Mouse (Mus musculus) liver, embryonic 12.5 days (tissue): ENCODE data around the gene Ppard. TPM values are rescaled to one million over a fixed set of nuclear protein-coding genes. Genes with fewer than 3 reads are reported as not detected.

Experiments
- ATAC-seq: fragments of 200-750 bp; cut with Nextera tagmentation; 2 replicates; pipeline ENCODE4 v1.8.0; 2017; ENCODE audit warnings: moderate number of reproducible peaks, mild to moderate bottlenecking, moderate library complexity
- H3K27ac ChIP-seq: fragments of 300-500 bp; sonication (generic); 2 replicates; pipeline ENCODE4 v1.5.1; 2016; ENCODE audit warnings: mild to moderate bottlenecking
- H3K27me3 ChIP-seq: fragments of 300-500 bp; sonication (generic); replicated peaks from 2 replicates; pipeline ENCODE4 v1.6.1; 2016; ENCODE audit warnings: mild to moderate bottlenecking, moderate library complexity
- H3K36me3 ChIP-seq: fragments of 300-500 bp; sonication (generic); 2 replicates; pipeline ENCODE4 v1.6.1; 2016; ENCODE audit warnings: mild to moderate bottlenecking, moderate library complexity
- H3K4me1 ChIP-seq: fragments of 300-500 bp; sonication (generic); 2 replicates; pipeline ENCODE4 v1.6.1; 2016
- H3K4me2 ChIP-seq: fragments of 300-500 bp; sonication (generic); 2 replicates; pipeline ENCODE4 v1.6.1; 2016; ENCODE audit warnings: mild to moderate bottlenecking, moderate library complexity
- H3K4me3 ChIP-seq: fragments of 300-500 bp; sonication (generic); 2 replicates; pipeline ENCODE4 v1.5.1; 2016; ENCODE audit warnings: mild to moderate bottlenecking, moderate library complexity
- H3K9ac ChIP-seq: fragments of 300-500 bp; sonication (generic); 2 replicates; pipeline ENCODE4 v1.6.1; 2016; ENCODE audit warnings: mild to moderate bottlenecking, moderate library complexity
- H3K9me3 ChIP-seq: fragments of 300-500 bp; sonication (generic); replicated peaks from 2 replicates; pipeline ENCODE4 v1.6.1; 2016; ENCODE audit warnings: mild to moderate bottlenecking, moderate library complexity
- WGBS: fragments of 180-500 bp; shearing (Covaris S2); methylation state at CpG from one replicate; pipeline ENCODE4 v1.1.7; 2016; ENCODE audit not compliant: insufficient replicate concordance; 5-methylcytosine and 5-hydroxymethylcytosine counted together
- polyA plus RNA-seq: library from polyadenylated mRNA; unstranded; fragments of >200 nt; fragmentation: Nextera tagmentation; extraction: Ambion mirVana; gene quantifications from 2 replicates; pipeline ENCODE4 v1.2.1, GENCODE M21; 2016

Ppard gene
- polyA plus RNA-seq, result 2.0 and 2.1 TPM in 2 replicates

DNA sequence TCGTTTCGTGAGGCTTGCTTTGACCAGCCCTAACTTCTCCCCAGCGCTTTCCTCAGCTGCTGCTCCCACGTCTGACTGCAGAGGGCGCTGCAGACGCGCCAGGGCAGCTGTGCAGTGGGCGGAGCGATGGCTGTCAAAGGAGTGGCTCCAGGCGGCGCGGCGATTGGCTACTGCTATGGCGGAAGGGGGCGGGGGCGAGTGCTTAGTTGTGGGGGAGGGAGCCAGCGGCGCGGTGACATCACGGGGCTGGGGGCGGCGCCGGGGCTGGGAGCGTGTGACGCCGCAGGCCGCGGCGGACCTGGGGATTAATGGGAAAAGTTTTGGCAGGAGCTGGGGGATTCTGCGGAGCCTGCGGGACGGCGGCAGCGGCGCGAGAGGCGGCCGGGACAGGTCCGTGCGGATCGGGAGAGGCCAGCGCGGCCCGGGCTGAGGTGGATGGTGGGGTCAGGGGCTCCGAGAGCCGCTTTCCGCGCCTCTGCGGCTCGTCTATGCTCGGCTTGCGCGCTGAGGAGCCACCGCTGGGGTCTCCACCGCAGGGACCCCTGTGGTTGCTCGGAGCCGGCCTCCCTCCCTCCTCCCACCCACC, at the start of gene Ppard:
Gene Ppard (plus strand): TSS at position 226 of the 586 bp plus-strand sequence.
- no peaks in the 10 kb centered on the region for H3K27me3 ChIP-seq
- no peaks in the 10 kb centered on the region for H3K9me3 ChIP-seq
- peak within 1 kb of the TSS; percentile 81 for H3K27ac ChIP-seq
- H3K4me3 ChIP-seq, result peak within 1 kb of the TSS; percentile 86
- peak within 1 kb of the TSS; percentile 74 for H3K4me2 ChIP-seq
- peaks cover 54% of the 10 kb centered on the region for H3K4me1 ChIP-seq
- peak; percentile 89 for ATAC-seq
- WGBS, result 3% methylated on average over 46 of the region's 57 CpGs
- H3K9ac ChIP-seq, result peak within 1 kb of the TSS; percentile 96
- peaks cover 23% of the 10 kb centered on the region for H3K36me3 ChIP-seq

DNA sequence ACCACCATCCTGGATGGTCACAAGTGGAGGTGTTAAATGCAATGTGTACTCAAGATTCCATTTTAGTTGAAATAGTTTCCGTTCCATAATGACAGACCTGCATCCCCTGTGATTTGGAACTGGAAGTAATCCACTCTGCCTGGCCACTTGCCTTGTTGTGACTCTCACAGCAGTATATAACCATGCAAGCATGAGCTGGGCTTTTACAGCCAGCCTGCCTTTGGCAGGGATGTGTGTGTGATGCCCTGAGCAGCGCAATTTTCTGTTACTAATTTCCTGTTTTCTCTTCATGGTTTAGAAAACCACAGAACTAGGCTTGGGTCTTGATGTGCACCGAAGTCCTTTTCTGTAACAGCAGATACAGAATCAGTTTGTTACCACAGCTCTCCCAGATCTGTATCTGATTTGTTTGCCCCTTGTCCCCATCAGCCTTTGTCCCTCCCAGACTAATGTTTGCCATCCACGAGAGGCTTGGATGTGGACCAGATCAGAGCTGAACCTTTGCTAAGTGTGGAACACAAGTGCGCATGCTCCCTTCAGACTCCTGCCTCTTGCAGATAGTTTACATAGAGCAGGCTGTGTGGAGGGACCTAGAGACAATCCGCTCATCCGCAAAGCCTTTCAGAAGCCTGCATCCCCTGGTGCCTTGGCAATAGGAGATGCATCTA, 47.4 kb upstream of the Ppard start:
- H3K27ac ChIP-seq, result no peak overlapping the region
- H3K9ac ChIP-seq, result no peak overlapping the region
- H3K4me3 ChIP-seq, result no peak overlapping the region
- H3K4me2 ChIP-seq, result peak overlapping the region; percentile 2; the same call in 1 of the 2 replicates
- peaks cover 5% of the 10 kb centered on the region for H3K36me3 ChIP-seq
- ATAC-seq, result peak; percentile 42; the same call in 1 of the 2 replicates
- H3K4me1 ChIP-seq, result peaks cover 52% of the 10 kb centered on the region
- WGBS, result 56% methylated on average over 7 of the region's 7 CpGs
- H3K27me3 ChIP-seq, result no peaks in the 10 kb centered on the region
- H3K9me3 ChIP-seq, result no peaks in the 10 kb centered on the region

- Histone ChIP-seq H3K4me3 (no peak overlapping the region), H3K27me3 (no peaks in the 10 kb centered on the region), H3K4me2 (no peak overlapping the region), H3K36me3 (peaks cover 18% of the 10 kb centered on the region), H3K9me3 (no peaks in the 10 kb centered on the region), H3K4me1 (peaks cover 23% of the 10 kb centered on the region), H3K27ac (no peak overlapping the region), H3K9ac (no peak overlapping the region)
- ATAC-seq, result no peak
- WGBS, result 68% methylated on average over 5 of the region's 5 CpGs
Observed at GRCm38 (mm10) chr17:28188313-28188712, 44.2 kb upstream of the Ppard start.

GRCm38 (mm10) chr17:28192754-28193153, 39.7 kb upstream of the Ppard start:
- no peak for ATAC-seq
- Histone ChIP-seq H3K4me3 (no peak overlapping the region), H3K9me3 (no peaks in the 10 kb centered on the region), H3K27ac (no peak overlapping the region), H3K4me1 (no peaks in the 10 kb centered on the region; the same call in 1 of the 2 replicates), H3K9ac (no peak overlapping the region), H3K4me2 (no peak overlapping the region), H3K27me3 (no peaks in the 10 kb centered on the region), H3K36me3 (peaks cover 47% of the 10 kb centered on the region)
- WGBS, result 46% methylated on average over 1 of the region's 1 CpGs

GRCm38 (mm10) chr17:28193559-28193958, 38.9 kb upstream of the Ppard start:
- peaks cover 54% of the 10 kb centered on the region for H3K36me3 ChIP-seq
- H3K27me3 ChIP-seq, result no peaks in the 10 kb centered on the region
- no peak overlapping the region for H3K27ac ChIP-seq
- 70% methylated on average over 3 of the region's 3 CpGs for WGBS
- H3K9me3 ChIP-seq, result no peaks in the 10 kb centered on the region
- no peak overlapping the region for H3K9ac ChIP-seq
- ATAC-seq, result no peak
- H3K4me1 ChIP-seq, result no peaks in the 10 kb centered on the region; the same call in 1 of the 2 replicates
- H3K4me3 ChIP-seq, result no peak overlapping the region
- no peak overlapping the region for H3K4me2 ChIP-seq

DNA sequence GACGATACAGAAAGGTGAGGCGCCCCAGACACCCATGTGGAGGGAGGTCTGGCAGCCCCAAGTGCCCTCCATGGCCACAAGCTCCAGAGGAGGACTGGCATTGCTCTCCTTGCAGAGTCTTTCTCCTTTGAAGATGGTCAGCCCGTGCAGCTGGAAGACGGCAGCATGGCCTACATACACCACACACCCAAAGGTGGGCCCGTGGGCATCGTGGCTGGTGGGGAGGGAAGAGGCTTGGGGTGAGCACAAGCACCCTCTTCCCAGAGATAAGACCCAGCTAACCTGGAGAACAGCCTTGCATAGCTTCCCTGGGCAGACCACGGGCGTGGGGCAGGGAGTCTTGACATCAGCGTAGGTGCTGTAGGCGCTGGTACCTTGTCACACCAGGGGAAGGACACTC, 37.5 kb upstream of the Ppard start:
- Histone ChIP-seq H3K27ac (no peak overlapping the region), H3K4me2 (no peak overlapping the region), H3K4me1 (no peaks in the 10 kb centered on the region; the same call in 1 of the 2 replicates), H3K27me3 (no peaks in the 10 kb centered on the region), H3K36me3 (peaks cover 54% of the 10 kb centered on the region), H3K4me3 (no peak overlapping the region), H3K9ac (no peak overlapping the region), H3K9me3 (no peaks in the 10 kb centered on the region)
- no peak for ATAC-seq
- WGBS, result 78% methylated on average over 10 of the region's 10 CpGs

DNA sequence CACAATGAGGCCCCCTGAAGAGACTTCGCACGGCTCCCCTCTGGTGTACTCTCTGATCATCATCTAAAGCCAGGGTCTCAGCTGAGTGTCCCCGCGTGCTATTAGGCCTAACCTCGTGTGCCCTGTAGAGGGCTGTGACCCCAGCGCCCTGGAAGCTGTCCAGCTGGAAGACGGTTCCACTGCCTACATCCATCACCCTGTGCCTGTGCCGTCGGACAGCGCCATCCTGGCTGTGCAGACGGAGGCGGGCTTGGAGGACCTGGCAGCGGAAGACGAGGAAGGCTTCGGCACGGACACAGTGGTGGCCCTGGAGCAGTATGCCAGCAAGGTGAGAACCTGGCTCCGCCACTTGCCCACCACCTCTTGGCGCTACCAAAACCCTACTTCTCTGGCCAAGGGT, 34.9 kb upstream of the Ppard start:
- ATAC-seq, result no peak
- Histone ChIP-seq H3K4me3 (no peak overlapping the region), H3K9me3 (no peaks in the 10 kb centered on the region), H3K9ac (no peak overlapping the region), H3K4me1 (no peaks in the 10 kb centered on the region; the same call in 1 of the 2 replicates), H3K36me3 (peaks cover 67% of the 10 kb centered on the region), H3K27ac (no peak overlapping the region), H3K4me2 (no peak overlapping the region), H3K27me3 (no peaks in the 10 kb centered on the region)
- WGBS, result 74% methylated on average over 18 of the region's 18 CpGs

GRCm38 (mm10) chr17:28201982-28202381, 30.5 kb upstream of the Ppard start:
- H3K9me3 ChIP-seq, result no peaks in the 10 kb centered on the region
- H3K4me3 ChIP-seq, result no peak overlapping the region
- peaks cover 49% of the 10 kb centered on the region for H3K36me3 ChIP-seq
- 77% methylated on average over 14 of the region's 14 CpGs for WGBS
- no peak overlapping the region for H3K4me2 ChIP-seq
- no peak overlapping the region for H3K9ac ChIP-seq
- H3K27me3 ChIP-seq, result no peaks in the 10 kb centered on the region
- peaks cover 5% of the 10 kb centered on the region for H3K4me1 ChIP-seq
- no peak overlapping the region for H3K27ac ChIP-seq
- no peak for ATAC-seq

GRCm38 (mm10) chr17:28204052-28204720, 28.3 kb upstream of the Ppard start:
- no peaks in the 10 kb centered on the region for H3K27me3 ChIP-seq
- no peak overlapping the region for H3K9ac ChIP-seq
- H3K27ac ChIP-seq, result no peak overlapping the region
- 32% methylated on average over 14 of the region's 14 CpGs for WGBS
- H3K4me2 ChIP-seq, result no peak overlapping the region
- H3K9me3 ChIP-seq, result no peaks in the 10 kb centered on the region
- peaks cover 36% of the 10 kb centered on the region for H3K36me3 ChIP-seq
- H3K4me3 ChIP-seq, result no peak overlapping the region
- ATAC-seq, result no peak
- peaks cover 27% of the 10 kb centered on the region for H3K4me1 ChIP-seq

GRCm38 (mm10) chr17:28205443-28205842, 27.1 kb upstream of the Ppard start:
- 72% methylated on average over 8 of the region's 8 CpGs for WGBS
- H3K4me1 ChIP-seq, result peaks cover 34% of the 10 kb centered on the region
- H3K4me2 ChIP-seq, result no peak overlapping the region
- H3K9ac ChIP-seq, result no peak overlapping the region
- H3K27me3 ChIP-seq, result no peaks in the 10 kb centered on the region
- ATAC-seq, result no peak
- H3K4me3 ChIP-seq, result no peak overlapping the region
- no peaks in the 10 kb centered on the region for H3K9me3 ChIP-seq
- peaks cover 31% of the 10 kb centered on the region for H3K36me3 ChIP-seq
- H3K27ac ChIP-seq, result no peak overlapping the region

- H3K9me3 ChIP-seq, result no peaks in the 10 kb centered on the region
- H3K27ac ChIP-seq, result peak overlapping the region; percentile 78
- H3K27me3 ChIP-seq, result no peaks in the 10 kb centered on the region
- 42% methylated on average over 8 of the region's 8 CpGs for WGBS
- H3K36me3 ChIP-seq, result peaks cover 15% of the 10 kb centered on the region
- peak overlapping the region; percentile 62 for H3K4me3 ChIP-seq
- peak overlapping the region; percentile 72 for H3K9ac ChIP-seq
- H3K4me2 ChIP-seq, result peak overlapping the region; percentile 82
- ATAC-seq, result no peak
- peaks cover 50% of the 10 kb centered on the region for H3K4me1 ChIP-seq
Observed at GRCm38 (mm10) chr17:28207092-28207491, 25.4 kb upstream of the Ppard start.
